Mouse (Mus musculus) neutrophil, adult 59 days (primary cell): Measurements from ENCODE around the gene Spata3. TPM values are rescaled to one million over a fixed set of nuclear protein-coding genes. Genes with fewer than 3 reads are reported as not detected.

Source experiments
- total RNA-seq, 2 experiments: library from RNA; stranded (reverse); gene quantifications; 1 replicate in 1 of 2; 2 replicates in 1 of 2; pipeline ENCODE4 v1.2.4; 2023

The Spata3 gene
- not detected for total RNA-seq

DNA sequence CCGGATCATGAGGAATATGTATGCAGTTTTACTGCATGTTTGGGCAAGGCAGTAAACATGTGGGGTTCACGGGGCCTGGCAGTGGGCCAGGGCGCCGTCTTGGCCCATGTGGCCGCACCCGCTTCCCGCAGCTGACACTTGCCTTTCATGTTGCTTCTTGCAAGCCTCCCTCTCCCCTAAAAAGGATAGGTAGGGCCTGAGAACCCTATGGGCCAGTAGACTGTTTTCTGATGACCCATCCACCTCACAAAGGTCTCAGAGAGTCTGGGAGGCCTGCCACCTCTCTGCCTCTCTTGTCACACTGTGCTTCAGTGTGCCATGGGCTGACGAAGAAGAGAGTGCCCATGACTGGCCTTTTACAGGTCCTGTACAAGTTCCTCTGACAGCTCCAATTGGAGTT lies at the start of gene Spata3:
Gene Spata3 (plus strand): TSS at position 301 of the 400 bp plus-strand sequence.

GRCm38 (mm10) chr1:86045848-86046805 lies 29.5 kb downstream of the Spata3 start, which contains the start of gene 2810459M11Rik:
Gene 2810459M11Rik (plus strand): TSS chr1:86045863.

DNA sequence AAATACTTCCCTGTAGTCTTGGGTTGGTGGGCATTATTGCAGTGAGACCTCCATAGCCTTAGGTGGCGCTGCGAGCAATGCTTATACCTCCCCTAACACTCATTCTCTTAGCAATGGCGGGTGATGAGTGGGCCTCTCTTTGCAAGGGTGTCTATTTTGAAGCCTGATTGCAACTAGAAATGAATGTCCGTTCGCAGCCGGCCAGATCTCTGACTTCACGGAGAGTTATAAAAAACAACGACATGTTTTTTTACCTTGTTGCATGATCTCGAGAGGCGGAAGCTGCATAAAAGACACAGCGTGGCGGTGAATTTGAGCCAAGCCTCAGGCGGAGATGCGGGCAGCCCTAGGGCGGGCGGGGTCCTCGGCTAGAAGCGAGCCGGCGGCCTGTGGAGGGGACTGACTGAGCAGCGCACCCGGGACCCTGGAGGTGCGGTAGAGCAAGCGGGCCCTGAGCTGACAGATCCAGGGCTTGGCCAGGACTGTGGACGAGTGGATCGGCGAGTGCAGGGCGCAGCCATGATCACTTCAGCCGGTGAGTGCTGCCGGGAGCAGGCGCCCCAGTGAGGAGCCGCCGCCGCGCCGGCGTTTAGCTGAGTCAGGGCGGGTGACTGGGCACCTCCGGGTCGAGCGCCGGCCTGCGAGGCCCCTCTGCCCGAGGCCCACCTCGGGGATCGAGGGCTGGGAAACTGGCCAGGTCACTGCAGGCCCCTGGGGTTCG lies 47.8 kb downstream of the Spata3 start, which contains the start of gene Psmd1:
Gene Psmd1 (plus strand): TSS at position 117 of the 721 bp plus-strand sequence.

Other genes starting within 250 kb of the Spata3 start
- gene A630001G21Rik, start 238.2 kb upstream of the Spata3 start, total RNA-seq: 10 to 100 TPM; 29.2 to 32.9 TPM
- 10 to 100 TPM; 86.5 to 99.1 TPM for gene Cab39, start 223.4 kb upstream of the Spata3 start, total RNA-seq
- 10 to 100 TPM; 38.4 to 48.0 TPM for gene Itm2c, start 122.5 kb upstream of the Spata3 start, total RNA-seq
- gene 4933407L21Rik, start 88.3 kb upstream of the Spata3 start, total RNA-seq: not detected
- gene Gpr55, start 55.8 kb upstream of the Spata3 start, total RNA-seq: under 1 TPM; 0.20 to 0.40 TPM
- gene 2810459M11Rik, start 29.0 kb downstream of the Spata3 start, total RNA-seq: not detected
- 10 to 100 TPM; 43.0 to 46.7 TPM for gene Psmd1, start 47.6 kb downstream of the Spata3 start, total RNA-seq
- gene Htr2b, start 95.2 kb downstream of the Spata3 start, total RNA-seq: not detected
- not detected for gene Gm21972, start 116.8 kb downstream of the Spata3 start, total RNA-seq
- 1 to 10 TPM; 1.9 to 4.1 TPM for gene Armc9, start 138.0 kb downstream of the Spata3 start, total RNA-seq